Mouse (Mus musculus) gastrocnemius, adult 2 months (tissue): Measurements from ENCODE around the gene Gm20388. TPM values are rescaled to one million over a fixed set of nuclear protein-coding genes. Genes with fewer than 3 reads are reported as not detected.

Experiments
- DNase-seq: peaks from one replicate; pipeline ENCODE4 v3.0.0; 2022
- H3K27ac ChIP-seq: fragments of 200-600 bp; 2 replicates; pipeline ENCODE4 v1.8.1; 2022; ENCODE audit warnings: mild to moderate bottlenecking
- H3K4me3 ChIP-seq: fragments of 200-600 bp; 2 replicates; pipeline ENCODE4 v1.8.1; 2022; ENCODE audit warnings: mild to moderate bottlenecking, moderate library complexity
- CTCF ChIP-seq: fragments of 200-600 bp; IDR thresholded peaks from 2 replicates; pipeline ENCODE4 v1.8.1; 2022; ENCODE audit warnings: antibody characterized with exemption, mild to moderate bottlenecking, moderate library complexity
- intact Hi-C: fragments of 180-260 bp; cut with DNase I; formaldehyde crosslinking; loops from one replicate; pipeline ENCODE4 v1.15.1; 2025
- total RNA-seq, 2 experiments: library from RNA; stranded (reverse); gene quantifications; 2 replicates each; pipeline ENCODE4 v1.2.3; 2021

Gene Gm20388
- total RNA-seq, 2 experiments from 2014 or later: 6.1 to 15.0 TPM

DNA sequence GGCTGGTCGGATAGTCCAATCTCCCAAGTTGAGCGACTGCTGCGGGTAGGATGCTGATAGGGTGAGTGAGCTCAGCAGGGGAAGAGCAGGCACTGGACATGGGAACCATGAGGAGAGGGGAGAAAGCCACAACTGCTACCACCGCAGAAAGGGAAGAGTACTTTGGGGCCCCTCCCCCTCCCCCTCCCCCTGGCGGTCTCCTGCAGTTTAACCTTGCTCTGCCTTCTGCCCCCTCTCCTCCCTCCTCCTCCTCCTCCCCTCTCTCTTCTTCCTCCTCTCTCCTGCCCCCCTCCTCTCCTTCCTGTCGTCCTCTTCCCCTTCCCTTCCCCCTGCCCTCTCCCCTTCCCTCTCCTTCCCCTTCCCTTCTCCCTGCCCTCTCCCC lies 599.4 kb downstream of the Gm20388 start:
- no peak for DNase-seq
- intact Hi-C loops: no loop called here
- H3K4me3 ChIP-seq: no peak overlapping the region
- no peak for TF ChIP-seq CTCF
- no peak overlapping the region for H3K27ac ChIP-seq

DNA sequence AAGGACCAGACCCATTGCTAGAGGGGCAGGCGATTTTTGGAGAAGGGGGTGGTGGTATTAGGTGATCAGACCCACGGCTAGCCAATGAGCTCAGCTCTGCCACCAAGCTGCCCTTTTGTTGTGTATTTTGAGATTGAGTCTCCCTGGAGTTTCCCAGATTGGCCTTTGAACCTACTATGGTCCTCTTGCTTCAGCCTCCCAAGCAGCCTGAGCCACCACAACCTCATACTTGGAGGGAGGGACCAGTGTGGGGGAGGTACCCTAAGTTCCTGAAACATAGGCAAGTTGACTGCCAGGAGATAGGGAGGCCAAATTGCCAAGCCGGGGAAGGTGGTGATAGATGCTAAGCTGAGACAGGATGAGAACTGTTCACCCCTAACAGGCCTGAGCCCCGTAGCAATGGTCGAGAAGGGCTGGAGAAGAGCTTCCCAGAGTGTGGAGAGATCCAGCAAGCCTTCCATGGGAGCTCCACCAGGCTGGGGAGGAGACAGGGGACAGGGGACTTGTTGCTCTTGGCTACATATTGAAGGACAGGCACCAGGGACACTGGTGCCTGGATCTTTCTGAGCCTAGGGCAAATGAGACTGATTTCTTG lies 600.3 kb downstream of the Gm20388 start:
- H3K4me3 ChIP-seq: no peak overlapping the region
- DNase-seq: no peak
- no peak overlapping the region for H3K27ac ChIP-seq
- no peak for TF ChIP-seq CTCF
- intact Hi-C loops: no loop called here

DNA sequence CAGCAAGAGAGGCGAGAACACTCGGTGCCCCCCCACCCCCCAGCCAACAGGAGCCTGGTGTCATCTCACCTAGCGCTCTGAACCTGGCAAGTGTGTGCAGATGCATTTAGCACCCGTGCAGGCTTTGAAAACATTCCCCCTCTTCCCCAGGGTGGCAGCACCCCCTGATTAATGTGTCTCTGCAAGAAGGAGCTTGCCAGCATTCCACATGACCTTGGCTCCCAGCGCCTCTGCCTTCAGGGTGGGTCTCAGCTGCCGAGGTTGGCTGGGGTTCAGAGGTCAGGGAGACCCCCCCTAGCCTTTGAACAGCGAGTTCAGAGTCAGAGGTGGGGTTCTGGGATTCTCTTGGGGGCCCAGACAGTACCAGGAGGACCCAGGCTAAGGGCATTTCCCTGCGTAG lies 601.1 kb downstream of the Gm20388 start:
- no peak overlapping the region for H3K4me3 ChIP-seq
- no peak for DNase-seq
- intact Hi-C loops: no loop called here
- no peak for TF ChIP-seq CTCF
- H3K27ac ChIP-seq: no peak overlapping the region

DNA sequence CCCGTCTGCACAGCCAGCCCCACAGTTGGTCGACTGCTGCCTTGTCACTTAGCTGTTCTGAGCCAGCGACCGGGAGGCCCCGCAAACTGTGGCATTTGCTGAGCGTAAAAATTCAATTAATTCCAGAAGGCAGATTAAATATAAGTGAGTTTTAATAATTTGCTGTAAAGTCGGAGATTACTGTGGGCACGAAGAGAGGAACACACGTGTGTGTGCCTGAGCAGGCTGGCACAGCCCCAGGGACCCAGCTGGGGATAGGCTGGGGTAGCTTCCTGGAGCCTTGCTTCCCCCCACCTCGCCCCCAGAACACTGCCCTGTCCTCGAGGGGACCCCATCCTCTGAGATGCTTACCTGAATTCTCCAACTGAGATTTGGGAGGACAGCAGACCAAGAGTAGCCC lies 601.7 kb downstream of the Gm20388 start:
- Histone ChIP-seq H3K4me3 (no peak overlapping the region), H3K27ac (no peak overlapping the region)
- no peak for DNase-seq
- TF ChIP-seq CTCF: no peak
- intact Hi-C loops: no loop called here

DNA sequence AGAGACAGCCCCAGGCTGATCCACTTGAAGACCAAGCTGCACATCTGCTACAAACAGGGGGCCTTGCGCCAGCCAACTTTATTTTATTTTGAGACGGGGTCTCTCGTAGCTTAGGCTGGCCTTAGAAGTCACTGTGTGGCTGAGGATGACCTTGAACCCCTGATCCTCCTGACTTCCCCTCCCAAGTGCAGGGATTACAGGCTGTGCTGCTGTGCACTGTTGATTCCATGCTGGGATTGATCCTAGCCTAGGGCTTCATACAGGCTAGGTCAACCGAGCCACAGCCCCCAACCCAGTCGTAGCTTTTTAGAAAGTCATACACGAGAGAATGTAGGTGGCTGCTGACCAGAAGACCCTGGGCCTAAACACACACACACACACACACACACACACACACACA lies 602.5 kb downstream of the Gm20388 start:
- Histone ChIP-seq H3K4me3 (no peak overlapping the region), H3K27ac (no peak overlapping the region)
- DNase-seq: no peak
- TF ChIP-seq CTCF: no peak
- intact Hi-C loops: no loop called here

DNA sequence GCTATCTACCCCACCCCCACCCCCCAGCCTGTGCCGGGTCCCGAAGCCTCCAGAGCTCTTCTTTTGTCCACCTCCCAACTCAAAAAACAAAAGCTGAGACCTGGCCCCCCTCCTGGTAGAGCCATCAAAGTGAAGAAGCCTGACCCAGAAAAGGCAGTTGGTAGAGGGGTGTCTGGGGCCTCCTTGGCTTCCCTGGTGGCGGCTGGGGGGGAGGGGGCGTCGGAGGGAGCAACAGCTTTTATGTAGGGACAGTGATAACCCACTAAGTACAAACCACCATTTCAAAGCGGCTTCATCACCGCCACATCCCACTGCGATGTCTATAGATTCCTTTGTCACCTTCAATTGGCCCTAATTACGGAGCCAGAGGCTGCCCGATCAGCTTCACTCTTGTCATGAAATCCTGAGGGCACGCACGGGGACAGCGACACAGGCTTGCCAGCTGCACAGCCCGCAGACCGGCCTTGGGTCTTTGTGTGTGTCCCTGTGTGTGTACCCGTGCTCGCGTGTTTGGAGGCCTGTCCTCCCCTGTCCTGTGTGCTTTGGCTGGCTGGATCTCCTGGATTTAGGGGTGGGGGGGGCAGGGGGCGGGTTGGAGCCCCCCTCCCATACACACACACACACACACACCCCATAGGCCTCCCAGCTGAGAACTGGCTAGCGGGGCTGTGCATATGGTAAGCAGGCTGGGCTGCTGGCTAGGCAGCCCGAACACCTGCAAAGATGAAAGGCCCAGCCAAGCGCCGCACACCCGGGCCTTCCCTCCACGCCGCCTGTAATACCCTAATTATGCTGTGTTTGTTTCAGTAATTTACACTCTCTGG lies 603.2 kb downstream of the Gm20388 start:
- intact Hi-C loops: no loop called here
- no peak for TF ChIP-seq CTCF
- Histone ChIP-seq H3K4me3 (no peak overlapping the region), H3K27ac (no peak overlapping the region)
- no peak for DNase-seq

DNA sequence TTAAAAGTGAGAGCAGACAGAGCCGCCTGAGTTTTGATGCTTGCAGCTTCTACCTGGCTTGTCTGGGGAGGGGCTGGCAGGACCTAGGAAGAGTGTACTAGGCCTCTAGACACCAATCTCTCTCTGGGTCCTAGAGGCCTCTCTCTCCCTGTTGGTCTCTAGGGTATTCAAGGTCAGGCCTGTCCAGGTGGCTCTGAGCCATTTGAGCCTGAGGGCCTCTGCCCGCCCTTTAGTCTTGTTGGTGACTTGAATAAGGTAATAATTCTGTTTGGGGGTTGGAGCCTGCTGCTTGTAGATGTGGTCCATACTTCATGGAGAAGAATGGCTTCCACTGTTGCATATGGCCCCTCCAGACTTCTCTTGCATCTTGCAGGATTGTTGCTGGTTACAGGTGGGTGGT lies 604.6 kb downstream of the Gm20388 start:
- intact Hi-C loops: no loop called here
- TF ChIP-seq CTCF: no peak
- H3K27ac ChIP-seq: no peak overlapping the region
- no peak for DNase-seq
- no peak overlapping the region for H3K4me3 ChIP-seq

DNA sequence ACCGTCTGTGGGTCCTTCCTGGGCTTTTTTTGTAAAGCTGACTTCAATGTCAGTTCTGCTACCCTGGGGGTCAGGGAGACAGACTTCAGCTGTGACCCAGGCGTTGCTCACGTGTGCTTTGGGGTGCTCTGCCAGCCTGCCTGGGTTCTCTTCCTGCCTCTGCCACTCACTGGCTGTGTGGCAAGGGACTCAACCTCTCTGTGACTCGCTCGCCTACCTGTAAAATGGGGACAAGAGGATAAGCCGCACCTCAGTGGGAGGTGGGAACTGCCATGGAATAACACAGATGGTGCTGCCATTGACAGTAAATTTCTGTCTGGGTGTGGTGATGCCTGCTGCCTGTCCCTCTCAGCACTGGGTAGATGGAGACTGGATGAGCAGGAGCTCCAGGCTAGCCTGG lies 605.0 kb downstream of the Gm20388 start:
- TF ChIP-seq CTCF: no peak
- Histone ChIP-seq H3K4me3 (no peak overlapping the region), H3K27ac (no peak overlapping the region; the same call in 1 of the 2 replicates)
- intact Hi-C loops: no loop called here
- DNase-seq: no peak

DNA sequence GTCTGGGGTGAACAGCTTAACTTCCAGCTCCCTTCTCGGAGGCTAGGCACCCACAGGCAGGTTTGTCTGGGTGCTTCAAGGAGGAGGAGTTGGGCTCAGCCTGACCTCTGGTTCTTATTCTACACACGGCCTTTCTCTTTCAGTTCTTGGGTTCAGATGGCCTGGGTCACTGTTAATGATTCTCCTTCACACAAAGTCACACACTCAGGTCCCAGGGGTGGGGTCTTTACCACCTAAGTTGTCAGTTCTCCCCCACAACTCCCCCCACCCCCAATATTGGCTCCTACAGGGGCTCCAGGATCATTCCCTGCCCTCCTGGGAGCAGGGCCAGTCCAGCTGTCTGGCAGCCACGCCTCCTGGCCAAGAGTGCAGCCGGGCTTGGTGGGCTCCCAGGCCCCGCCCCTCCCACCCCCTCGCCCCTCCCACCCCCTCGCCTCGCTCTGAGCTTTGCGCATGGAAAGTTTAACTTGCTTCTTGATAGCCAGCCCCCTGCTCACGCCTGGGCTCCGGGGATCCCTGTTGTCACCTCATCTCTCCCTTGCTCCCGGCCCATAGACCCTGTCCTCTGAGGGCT lies 605.6 kb downstream of the Gm20388 start:
- no peak overlapping the region for H3K4me3 ChIP-seq
- no peak for TF ChIP-seq CTCF
- intact Hi-C loops: no loop called here
- peak overlapping the region; percentile 43 for H3K27ac ChIP-seq
- peak; percentile 70 for DNase-seq

DNA sequence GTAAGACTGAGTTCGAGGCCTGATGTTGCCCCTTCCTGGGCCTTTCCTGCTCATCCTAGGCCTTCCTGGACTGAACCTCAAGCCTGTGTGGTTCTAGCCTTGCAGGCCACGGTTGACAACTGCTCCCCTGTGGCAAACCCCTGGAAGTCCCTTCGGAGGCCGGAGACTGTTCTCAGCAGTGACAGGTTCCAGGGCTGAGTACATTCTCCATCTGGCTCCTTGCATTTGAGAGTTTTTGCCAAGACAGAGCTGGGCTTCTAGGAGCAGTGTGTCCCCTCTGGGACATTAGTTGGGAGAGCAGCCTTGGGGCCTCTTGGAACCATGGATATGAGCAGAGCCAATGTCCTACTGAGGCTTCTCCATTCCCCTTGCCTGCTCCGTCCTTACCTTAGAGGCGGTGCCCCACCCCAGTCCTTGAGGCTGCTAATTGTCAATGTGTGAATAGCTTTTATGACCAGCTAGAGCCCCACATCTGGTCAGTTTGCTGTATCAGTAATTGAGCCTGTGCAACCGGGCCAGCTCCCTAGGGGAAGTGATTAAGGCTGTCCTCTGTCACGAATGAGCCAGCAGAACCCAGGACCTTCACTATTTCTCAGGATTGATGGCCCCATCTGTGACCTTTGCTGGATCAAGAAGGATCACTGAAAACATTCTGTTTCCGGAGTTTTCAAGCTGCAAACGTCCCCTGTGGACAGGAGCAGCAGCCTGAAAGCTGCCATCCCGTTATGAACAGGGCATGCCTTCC lies 607.2 kb downstream of the Gm20388 start:
- peak; percentile 48 for DNase-seq
- Histone ChIP-seq H3K27ac (peak overlapping the region; percentile 56), H3K4me3 (no peak overlapping the region)
- TF ChIP-seq CTCF: no peak
- intact Hi-C loops: no loop called here

DNA sequence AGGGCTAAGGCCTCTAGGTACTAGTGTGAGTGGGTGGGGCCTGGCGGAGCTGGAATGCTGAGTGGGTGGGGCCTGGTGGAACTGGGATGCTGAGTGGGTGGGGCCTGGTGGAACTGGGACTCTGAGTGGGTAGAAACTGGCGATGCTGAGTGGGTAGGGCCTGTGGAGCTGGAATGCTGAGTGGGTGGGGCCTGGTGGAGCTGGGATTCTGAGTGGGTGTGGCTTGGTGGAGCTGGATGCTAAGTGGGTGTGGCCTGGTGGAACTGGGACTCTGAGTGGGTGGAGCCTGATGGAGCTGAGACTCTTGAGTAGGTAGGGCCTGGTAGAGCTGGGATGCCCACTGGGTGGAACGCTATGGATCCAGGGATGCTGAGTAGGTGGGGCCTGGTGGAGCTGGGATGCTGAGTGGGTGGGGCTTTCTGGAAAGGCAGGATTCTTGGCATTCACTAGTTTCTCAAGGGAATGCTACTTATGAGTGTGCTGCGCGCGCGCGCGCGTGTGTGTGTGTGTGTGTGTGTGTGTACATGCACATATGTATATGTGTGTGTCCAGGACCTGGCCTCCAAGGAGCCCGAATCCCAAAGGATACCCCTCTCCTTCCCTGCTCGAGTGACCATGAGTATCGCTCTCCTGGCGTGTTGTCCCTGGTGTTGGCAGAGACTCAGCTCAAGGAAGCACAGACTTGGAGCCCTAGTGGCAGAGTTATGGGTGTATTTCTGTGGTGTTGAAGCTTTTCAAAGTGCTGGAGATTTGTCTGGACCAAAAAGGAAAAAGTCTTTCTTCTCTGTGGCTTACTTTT lies 608.3 kb downstream of the Gm20388 start:
- no peak overlapping the region for H3K4me3 ChIP-seq
- DNase-seq: peak; percentile 73
- TF ChIP-seq CTCF: no peak
- intact Hi-C loops: no loop called here
- H3K27ac ChIP-seq: no peak overlapping the region; the same call in 1 of the 2 replicates

DNA sequence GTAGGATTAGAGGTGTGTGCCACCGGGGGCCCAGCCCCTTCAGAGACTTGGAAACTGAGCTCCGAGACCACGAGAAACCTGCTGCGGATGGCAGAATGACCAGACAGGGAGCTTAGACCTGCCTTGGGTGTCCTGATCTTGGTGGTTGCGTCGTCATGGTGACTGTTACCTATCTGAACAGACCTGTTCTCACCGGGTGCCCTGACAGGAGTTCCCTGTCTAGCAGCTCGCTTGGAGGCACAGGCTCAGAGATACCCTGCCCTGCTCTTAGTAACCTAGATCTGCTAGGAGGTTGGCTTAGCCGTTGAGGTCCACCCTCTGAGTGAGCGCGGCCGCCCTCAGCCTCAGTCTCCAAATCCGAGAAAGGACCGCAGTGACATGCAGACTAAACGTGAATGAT lies 609.6 kb downstream of the Gm20388 start:
- DNase-seq: peak; percentile 17
- intact Hi-C loops: no loop called here
- Histone ChIP-seq H3K27ac (0 out of 2 replicates have a peak overlapping the region, but pooled peaks have one; percentile 1), H3K4me3 (no peak overlapping the region)
- TF ChIP-seq CTCF: no peak
